13 mouse cellular contexts compared by ENCODE assay signal in the genomic region with DNA sequence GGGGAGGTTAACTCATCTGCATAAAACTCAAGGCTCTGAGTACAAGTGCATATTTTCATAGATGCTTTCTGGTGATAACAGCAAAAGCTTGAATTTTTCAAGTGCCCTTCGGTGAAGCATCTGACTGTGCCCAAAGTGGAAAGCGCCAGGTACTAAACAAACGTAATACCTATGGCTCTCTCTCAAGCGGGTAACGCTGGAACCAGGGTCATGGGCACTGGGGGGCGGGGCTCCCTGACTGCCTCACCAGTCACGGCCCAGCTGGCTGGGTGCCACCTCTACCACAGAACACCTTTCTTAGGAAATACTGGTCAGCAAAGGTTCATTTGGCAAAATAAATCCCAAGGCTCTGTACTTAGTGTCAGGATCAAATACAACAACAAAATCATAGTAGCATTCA.
DNase-seq lines count a peak whose midpoint lies in the region; ATAC-seq lines count a peak whose summit lies in the region.
"Had no signal": no experiment of that assay in that cellular context is flagged by ENCODE, and none has a peak within 500 bp of the region (broad histone marks: within the 10 kb centered on the region; RNA-seq: fewer than 3 reads in every experiment).

No protein-coding gene starts in this region.

- H3K9ac ChIP-seq in hindbrain, embryonic 15.5 days, result no peak overlapping the region
- H3K9ac ChIP-seq: embryonic facial prominence, embryonic 13.5 days; hindbrain, embryonic 13.5 days; limb, embryonic 13.5 days; midbrain, embryonic 13.5 days had no signal

- WGBS in hindbrain, embryonic 15.5 days, result 69% methylated on average over 7 of the region's 7 CpGs
- 77% methylated on average over 7 of the region's 7 CpGs for WGBS in hindbrain, embryonic 10.5 days

- no peak for ATAC-seq in hindbrain, embryonic 15.5 days (ENCODE audit: low FRiP score, low read depth)
- ATAC-seq in megakaryocyte, adult 5-6 weeks (ENCODE audit: poor library complexity, severe bottlenecking), result no peak
- ATAC-seq: midbrain, embryonic 13.5 days had no signal

- no peaks in the 10 kb centered on the region for H3K9me3 ChIP-seq in hindbrain, embryonic 15.5 days
- no peaks in the 10 kb centered on the region for H3K9me3 ChIP-seq in hindbrain, embryonic 10.5 days
- H3K9me3 ChIP-seq: embryonic facial prominence, embryonic 13.5 days; hindbrain, embryonic 13.5 days; limb, embryonic 13.5 days; midbrain, embryonic 13.5 days had no signal

- peaks cover 18% of the 10 kb centered on the region for H3K4me1 ChIP-seq in hindbrain, embryonic 15.5 days (replicated peaks)
- peaks cover 6% of the 10 kb centered on the region for H3K4me1 ChIP-seq in hindbrain, embryonic 10.5 days (replicated peaks)

- H3K4me3 ChIP-seq in hindbrain, embryonic 15.5 days, result no peak overlapping the region
- H3K4me3 ChIP-seq in hindbrain, embryonic 10.5 days, result no peak overlapping the region
- H3K4me3 ChIP-seq: embryonic facial prominence, embryonic 13.5 days; hindbrain, embryonic 13.5 days; limb, embryonic 13.5 days; midbrain, embryonic 13.5 days had no signal

- no peak for DNase-seq in hindbrain, embryonic 10.5 days (ENCODE audit: low spot score)
- DNase-seq in right cerebral cortex, postnatal 4 days, result peak; percentile 51
- DNase-seq in right cerebral cortex, postnatal 25 days, result no peak
- peak; percentile 80 to 88 for DNase-seq in lung, adult 18-20 months
- peak; percentile 33 to 39 for DNase-seq in urinary bladder, postnatal 36 days (ENCODE audit: low spot score in 2 of 2)
- DNase-seq: cerebellum, adult 9-10 months had no signal

- 0 out of 2 replicates have a peak overlapping the region, but pooled peaks have one; percentile 48 for H3K27ac ChIP-seq in hindbrain, embryonic 15.5 days (replicated peaks)
- no peak overlapping the region for H3K27ac ChIP-seq in hindbrain, embryonic 10.5 days
- H3K27ac ChIP-seq: embryonic facial prominence, embryonic 13.5 days; hindbrain, embryonic 13.5 days; limb, embryonic 13.5 days; midbrain, embryonic 13.5 days had no signal

- no peak overlapping the region for H3K4me2 ChIP-seq in hindbrain, embryonic 15.5 days
- H3K4me2 ChIP-seq: embryonic facial prominence, embryonic 13.5 days; hindbrain, embryonic 13.5 days; limb, embryonic 13.5 days; midbrain, embryonic 13.5 days had no signal

- H3K36me3 ChIP-seq in hindbrain, embryonic 15.5 days, result no peaks in the 10 kb centered on the region
- no peaks in the 10 kb centered on the region for H3K36me3 ChIP-seq in hindbrain, embryonic 10.5 days
- H3K36me3 ChIP-seq: embryonic facial prominence, embryonic 13.5 days; G1E; hindbrain, embryonic 13.5 days; limb, embryonic 13.5 days; midbrain, embryonic 13.5 days had no signal

- no peaks in the 10 kb centered on the region for H3K27me3 ChIP-seq in hindbrain, embryonic 15.5 days
- H3K27me3 ChIP-seq in hindbrain, embryonic 10.5 days (ENCODE audit: insufficient read depth, poor library complexity, severe bottlenecking), result peaks cover 6% of the 10 kb centered on the region
- H3K27me3 ChIP-seq: embryonic facial prominence, embryonic 13.5 days; limb, embryonic 13.5 days had no signal

Comparison
In these comparisons a context has a peak if more than half of its experiments do, and no peak if none do; other contexts are left out.
1. DNase-seq: peak in right cerebral cortex, postnatal 4 days (single experiment), lung, adult 18-20 months (2 of 2) and urinary bladder, postnatal 36 days (2 of 2); none in hindbrain, embryonic 10.5 days (single experiment) and right cerebral cortex, postnatal 25 days (single experiment).